Mouse (Mus musculus) fat pad, adult 2 months (tissue): ENCODE results near the gene Tmcc3.

Experiments used
- DNase-seq: peaks from one replicate; pipeline ENCODE4 v3.0.0-alpha.2; 2011; ENCODE audit warnings: low read depth, low spot score; ENCODE audit errors: extremely low read depth

Tmcc3 gene

DNA sequence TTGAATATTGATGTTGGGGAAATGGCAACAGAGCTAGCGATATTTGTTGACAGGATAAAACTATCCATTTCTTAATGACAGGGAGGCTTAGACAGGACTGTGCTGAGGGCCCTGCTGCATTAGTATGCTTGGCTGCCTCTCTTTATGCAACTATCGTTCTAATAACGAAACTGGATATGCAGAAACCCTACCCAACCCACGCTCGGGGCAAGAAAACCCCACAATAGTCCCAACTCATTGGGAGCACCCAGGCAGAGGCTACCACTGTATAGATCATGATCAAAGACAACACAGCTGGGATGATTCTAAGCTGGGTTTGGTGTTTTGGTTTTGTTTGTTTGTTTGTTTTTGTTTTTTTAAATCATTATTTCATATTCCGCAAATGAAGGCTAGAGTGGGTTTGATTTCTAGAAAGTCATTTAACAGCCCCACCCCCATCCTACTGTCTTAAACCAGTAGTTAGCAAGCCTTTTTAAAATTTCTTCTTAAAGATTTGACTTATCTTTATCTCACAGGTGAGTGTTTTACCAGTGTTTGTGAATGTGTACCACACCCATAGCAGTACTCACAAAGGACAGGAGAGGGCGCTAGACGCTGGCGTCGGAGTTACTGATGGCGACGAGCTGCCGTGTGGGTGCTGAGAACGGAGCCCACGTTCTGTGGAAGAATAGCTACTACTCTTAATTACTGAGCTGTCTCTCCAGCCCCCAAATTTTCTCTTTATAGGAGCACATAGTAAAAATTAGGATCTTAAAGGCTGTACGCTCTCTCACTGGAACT is 20.8 kb downstream of the Tmcc3 start:
- no peak for DNase-seq

DNA sequence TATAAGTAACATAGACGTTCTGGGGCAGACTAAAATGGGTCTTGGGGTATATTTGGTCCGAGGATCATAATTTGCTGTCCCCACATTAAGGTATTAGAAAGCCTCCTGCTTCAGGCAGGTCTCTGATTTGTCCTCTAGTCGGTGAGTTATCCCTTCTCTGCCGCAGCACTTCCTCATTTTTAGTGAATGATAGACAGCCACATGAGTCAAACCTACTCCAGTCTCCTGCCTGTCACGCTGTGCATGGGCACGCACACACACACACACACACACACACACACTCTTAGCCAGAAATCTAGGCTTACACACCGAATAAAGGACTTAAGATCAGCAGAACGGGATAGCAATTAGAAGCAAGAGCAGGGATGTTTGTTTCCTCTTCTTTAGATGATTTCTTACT is 21.6 kb downstream of the Tmcc3 start:
- DNase-seq, result no peak

DNA sequence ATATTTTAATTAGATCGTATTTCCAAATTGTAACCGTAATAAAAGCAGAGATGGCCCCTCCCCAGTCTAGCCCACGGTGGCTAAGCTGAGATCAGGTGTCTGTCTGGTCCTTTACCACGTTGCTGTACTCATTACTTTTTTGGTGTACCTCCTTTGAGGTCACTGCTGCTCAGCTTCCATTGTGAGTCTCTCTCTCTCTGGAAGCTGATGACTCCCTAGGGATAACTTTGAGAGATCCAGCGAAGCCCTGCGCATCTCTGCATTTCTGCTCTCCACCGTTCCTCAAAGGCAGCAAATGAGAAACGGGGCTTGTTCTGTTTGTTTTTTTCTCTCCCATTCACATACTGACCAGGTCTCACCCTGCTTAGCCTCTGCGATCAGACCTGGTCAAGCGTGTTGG is 23.3 kb downstream of the Tmcc3 start:
- no peak for DNase-seq

DNA sequence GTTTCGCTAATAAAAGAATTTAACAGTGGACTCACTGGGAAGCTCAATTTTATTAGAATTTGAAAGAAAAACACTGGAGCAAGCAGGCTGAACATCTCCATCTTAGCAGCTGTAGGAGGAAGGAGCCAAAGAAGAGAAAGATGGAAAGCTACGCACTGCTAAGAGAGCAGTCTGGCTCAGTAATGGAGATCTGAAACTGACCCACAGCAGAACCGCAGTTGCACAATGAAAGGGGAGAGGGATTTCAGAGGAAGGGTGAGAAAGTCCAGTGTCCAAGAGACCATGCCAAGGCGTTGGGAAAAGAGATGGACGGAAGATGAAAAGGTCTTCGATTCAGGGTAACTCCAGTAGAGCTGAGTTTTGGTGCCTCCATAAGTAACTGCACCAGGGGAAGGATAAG is 24.3 kb downstream of the Tmcc3 start:
- DNase-seq, result no peak

DNA sequence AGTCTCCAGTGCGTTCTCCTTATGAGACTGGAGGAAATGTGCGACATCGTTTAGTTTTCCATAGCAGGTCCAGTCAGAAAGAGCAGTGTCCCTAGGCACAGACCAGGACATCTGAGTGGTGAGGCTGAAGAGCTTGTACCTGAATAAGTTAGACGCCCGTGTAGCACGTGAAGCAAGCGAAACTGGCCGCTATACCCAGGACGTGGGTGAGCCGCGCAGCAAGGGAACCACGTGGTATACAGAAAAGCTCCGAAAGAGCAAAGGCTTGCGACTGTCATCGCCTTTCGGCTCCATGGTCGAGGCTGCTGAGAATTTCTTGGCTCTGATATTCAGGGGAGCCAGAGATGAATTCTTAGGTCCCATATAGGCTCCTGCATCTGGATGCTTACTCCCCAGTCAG is 29.8 kb downstream of the Tmcc3 start:
- no peak for DNase-seq

DNA sequence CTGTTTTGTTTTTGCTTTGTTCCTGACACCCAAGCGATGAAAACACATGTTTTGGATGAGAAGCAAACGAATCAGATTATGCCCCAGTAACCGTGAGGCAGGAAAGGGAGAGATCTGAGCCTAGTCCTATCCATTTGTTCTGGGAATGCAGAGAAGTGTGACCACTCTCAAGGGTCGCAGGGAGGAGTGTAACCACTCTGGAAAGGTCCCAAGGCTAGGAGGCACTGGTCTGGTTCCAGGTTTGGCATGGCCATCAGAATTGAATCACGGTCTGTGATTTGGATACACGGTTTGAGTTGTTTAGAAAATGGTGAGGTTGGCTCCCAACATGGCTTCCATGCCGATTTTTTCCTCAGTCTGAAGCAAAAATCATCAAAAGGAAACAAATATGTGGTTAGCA is 30.5 kb downstream of the Tmcc3 start:
- DNase-seq, result no peak

DNA sequence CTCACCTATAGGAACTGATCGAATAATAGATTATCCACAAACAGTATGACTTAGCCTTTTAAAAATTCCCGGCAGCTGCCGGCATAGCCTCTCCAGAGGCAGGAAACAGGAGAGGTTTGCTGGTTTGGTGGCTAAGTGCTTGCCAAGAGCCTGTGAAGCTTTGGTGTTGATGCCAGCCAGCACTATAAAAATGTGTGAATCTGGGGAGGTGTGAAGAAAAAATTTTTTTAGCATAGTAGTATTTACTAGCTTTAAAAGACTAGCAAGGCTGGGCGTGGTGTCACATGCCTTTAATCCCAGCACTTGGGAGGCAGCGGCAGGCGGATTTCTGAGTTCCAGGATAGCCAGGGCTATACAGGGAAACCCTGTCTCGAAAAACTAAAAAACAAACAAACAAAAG is 31.8 kb downstream of the Tmcc3 start:
- no peak for DNase-seq

DNA sequence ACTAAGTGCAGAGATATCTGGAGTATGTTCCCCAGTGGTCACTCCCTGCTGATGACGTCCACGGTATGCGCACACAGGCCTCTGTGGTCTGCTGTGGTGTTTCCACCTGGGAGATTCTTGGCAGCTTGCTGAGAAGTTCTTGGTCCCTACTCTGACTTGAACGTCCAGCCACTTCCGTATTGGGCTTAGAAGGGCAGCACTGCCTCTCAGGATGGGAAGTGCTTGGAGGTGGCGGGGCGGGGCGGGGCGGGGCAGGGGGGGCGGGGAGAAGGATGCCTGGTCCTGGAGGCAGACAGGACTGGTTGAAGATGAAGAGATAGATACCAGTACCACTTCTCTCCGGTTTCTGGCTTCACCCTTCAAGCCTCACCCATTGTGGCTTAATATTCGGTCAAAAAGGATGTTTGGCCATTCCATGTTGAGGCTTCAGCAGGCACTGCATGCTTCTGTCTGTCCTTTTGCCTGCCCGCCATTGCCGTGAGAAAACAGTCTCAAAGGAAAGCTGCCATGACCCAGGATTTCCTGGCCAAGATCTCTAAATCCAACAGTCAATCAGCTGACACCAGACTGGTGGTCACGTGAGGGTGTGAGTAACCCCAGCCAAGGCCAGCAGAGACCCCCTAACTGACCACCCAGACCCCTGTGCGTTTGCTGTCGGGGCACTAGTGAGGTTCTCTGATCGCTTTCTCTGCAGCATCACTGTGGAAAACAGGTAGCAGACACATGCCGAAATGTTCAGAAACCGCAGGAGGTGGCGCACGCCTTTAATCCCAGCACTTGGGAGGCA is 33.1 kb downstream of the Tmcc3 start:
- no peak for DNase-seq

DNA sequence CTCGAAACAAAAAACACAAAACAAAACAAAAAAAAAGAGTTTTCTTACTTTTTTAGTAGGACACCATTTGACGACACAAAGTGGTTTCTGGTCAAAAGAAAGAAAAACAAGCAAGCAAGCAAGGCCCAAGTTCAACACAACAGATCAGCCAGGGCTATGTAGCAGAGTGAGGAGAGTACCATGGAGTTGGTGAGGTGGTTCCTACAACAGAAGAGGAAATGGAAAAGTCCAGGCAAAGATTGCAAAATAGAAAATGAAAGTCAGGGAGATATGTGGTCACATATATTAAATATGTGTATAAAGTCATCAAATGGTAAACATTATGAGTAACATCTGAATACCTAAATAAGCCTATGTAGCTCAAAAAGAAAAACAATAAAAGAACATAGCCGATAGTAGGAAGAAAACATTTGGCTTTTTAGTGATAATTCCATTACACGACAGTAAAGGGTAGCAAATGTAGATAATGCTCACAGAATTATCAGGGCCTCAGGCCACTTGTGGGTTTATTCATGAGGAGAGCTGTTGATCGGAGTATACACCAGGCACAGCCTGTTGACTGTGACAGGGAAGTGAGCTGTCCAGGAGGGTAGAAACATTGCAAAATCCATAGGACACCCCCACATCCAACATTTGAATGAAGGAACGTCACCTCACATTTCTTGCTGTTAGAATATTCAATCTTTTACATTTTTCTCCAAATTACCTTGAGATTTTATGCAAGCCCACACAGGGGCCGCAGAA is 33.9 kb downstream of the Tmcc3 start:
- no peak for DNase-seq

DNA sequence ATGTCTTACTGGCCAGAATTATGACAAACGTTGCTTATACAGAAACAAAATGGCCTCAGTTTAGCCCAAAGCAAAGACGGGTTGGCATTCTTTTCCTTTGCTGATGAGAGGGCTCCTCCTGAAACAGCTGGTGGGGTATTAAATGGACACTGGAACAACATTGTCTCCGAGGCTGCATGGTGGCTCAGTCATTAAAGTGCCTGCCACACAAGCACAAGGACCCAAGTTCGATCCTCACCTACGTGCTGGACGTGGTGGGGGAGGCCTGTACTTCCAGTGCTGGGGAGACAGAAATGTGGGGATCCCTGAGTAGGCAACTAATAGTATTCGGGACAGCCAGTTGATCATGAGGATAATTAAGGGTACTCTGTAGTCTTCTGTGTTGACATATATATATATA is 34.8 kb downstream of the Tmcc3 start:
- no peak for DNase-seq

DNA sequence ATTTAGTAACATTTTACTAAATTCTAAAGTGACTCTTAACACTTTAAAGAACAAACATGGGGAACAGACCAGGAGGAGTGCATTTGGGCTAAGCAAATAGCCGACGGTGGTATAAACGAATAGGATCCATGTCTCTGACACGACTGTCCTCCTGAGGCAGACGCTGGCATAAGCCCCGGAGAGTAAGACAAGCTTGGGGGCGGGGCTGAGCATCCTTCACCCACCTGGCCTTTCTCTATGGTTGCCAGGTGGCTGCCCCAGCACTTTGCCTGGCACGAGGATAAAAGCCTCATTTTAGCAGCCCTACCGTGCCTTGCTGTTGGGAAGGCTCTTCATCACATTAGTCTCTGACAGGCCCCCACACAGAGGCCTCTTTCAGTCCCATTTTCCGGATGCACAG is 35.5 kb downstream of the Tmcc3 start:
- DNase-seq, result no peak

DNA sequence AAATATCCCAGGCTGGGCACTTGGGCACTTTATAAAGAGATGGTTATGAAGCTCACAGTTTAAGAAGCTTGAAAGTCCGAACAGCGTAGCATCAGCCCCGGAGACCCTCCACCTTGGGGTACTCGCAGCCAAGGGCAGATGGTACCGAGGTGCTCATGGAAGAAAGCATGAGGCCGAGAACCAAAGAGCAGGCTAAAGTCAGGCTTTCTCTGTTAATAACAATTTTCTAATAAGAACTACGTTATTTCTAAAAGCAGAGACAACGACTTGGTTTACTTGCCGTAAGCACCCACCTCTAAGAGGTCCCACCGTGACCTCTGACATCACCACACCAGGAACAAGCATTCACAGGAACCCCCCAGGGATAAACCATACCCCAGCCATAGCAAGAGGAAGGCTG is 36.2 kb downstream of the Tmcc3 start:
- DNase-seq, result no peak

DNA sequence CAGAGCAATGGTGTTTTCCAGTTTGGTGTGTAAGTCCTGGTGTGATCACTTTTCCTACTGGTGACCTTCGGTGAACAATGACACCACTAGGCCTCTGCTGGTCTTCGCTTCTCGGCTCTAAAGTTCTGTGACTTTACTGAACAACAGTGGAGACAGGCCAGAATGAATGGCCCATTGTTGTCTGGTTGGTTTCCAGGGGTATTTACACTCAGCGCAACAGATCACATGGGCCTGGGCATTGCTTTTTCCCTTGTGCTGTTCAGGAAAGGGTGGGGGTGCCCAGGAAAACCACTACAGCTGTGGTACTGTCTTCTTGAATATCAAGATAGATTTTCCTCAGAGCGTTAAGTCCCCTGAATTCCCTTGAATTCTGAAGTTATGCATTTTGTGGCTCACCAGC is 38.5 kb downstream of the Tmcc3 start:
- DNase-seq, result no peak

DNA sequence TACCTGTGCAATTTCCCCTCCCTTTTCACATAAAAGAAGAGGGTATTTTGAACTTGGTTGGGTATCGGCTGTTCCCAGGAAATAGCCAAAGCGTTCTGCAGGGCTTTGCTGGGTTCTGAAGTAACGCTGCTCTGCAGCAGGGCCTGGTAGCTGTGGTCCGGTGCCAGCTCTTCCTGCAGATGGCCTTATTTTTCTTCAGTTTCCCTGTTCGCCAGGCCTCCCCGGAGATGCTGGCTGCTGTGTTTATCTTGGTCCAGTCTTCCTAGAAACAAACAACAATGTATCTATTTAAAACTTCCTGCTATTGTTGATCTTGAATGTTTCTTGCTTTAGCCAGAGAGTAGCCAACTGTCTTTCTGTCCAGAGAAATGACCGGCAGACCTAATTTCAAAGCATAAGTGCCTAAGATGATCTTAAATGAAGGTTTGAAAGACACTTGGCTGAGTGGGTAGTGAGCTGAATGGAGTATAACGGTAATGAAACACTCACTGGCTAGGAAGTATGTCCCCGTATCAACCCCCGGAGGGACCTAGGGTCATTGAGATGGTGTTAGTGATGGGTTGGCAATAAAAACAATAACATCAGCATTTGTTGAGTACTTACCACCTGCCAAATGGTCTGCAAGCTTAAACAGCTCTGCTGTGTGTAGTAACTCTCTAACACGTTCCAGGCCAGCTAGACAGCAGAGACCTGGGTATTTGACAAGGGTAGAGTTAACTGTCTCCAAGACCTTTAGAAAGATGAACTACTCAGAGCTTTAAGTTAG is 39.3 kb downstream of the Tmcc3 start:
- DNase-seq, result no peak

DNA sequence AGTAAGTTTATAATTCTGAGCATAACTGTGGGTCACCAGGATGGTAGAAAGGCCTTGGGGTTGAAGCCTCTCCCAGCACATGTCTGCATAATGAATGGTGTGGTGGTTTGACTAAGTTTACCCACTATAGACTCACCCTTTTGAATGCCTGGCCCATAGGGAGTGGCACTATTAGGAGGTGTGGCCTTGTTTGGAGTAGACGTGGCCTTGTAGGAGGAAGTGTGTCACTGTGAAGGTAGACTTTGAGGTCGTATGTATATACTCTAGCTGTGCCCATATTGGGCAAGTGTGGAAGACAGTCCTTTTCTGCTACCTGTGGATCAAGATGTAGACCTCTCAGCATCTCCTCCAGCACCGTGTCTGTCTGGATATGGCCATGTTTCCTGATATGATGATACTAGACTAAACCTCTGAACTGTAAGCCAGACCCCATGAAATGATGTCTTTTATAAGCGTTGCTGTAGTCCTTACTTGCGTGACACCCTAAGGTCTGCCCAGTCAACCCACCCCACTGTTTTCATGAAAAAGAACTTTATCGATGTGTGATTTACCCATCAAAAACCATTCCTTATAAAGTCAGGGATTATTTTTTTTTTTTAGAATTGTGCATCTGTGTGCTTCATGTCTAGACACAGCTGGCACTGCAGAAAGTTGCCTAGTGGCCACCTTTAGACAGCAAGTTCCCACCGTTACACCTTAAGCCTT is 40.6 kb downstream of the Tmcc3 start:
- no peak for DNase-seq

DNA sequence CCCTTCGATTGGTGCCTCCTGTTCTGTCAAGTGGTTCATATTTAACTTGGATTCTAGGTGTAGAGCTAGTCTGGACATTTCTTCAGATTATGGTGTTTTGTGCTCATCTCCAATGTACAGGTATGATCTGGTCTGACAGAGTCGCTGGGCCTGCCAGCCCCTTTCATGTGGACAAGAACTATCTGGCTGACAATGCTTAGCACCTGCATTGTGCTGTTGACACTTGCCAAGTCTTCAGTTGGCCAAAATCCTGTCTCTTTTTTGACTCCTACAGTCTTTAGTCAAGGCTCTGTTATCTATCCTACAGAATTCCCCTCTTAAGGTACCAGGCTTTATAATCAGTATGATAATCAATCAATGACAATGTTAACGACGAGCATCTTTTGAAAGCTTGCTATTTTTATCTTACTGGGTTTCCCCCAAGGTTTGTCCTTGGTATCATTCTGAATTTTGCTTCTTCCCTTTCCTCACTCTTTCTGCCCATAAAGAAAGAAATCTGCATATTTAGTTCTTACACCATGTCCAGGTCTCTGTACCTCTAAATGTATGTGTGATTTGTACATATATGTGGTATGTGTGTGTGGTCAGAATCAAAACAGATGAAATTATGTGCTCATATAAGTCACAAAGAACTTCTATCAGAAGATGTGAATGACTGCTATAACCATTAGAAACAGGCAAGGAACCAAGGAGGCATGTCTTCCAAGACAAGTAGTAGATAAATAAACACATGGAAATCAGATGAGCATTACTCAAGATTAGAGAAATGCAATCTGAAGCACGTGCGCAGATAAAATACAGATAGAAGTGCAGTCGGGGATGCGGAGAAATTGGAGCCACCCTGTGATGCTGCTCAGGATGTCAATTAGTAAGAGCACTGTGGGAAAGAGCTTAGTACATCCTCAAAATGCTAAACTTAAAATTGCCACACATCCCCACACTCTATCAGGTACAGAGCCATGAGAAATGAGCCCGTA is 41.4 kb downstream of the Tmcc3 start:
- no peak for DNase-seq

DNA sequence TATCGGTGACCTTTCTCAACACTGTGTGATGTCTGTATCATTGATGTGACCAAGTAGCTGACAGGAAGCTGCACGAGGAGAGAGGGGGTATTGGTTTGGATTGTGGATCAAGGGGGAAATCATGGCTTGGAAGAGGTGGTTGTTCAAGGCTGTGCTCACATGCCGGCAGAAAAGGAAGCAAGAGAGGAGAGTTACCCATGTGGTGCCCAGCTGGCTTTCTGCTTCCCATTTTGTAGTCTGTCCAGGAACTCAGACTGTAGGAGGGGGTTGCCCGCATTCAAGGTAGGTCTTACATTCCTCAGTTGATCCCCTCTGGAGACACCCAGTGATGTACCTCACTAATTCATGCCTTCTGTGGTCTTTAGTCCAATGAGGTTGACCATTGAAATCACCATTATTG is 42.3 kb downstream of the Tmcc3 start:
- no peak for DNase-seq

DNA sequence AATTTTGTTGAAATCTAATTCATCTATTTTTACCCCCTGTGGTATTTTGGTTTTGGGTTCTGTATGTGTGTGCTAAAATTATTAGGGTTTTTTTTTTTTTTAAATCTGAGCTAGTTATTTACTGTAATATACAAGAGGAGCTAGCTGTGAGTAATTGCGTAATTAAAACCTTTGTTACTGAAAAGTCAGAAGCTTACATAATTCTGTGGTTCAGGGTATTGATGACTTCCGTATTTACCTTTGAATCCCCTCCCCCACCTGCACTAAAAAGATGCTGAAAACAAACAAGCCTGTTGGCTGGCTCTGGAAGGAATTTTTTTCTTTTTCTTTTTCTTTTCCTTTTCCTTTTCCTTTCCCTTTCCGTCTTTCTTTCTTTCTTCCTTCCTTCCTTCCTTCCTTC is 42.7 kb downstream of the Tmcc3 start:
- no peak for DNase-seq

DNA sequence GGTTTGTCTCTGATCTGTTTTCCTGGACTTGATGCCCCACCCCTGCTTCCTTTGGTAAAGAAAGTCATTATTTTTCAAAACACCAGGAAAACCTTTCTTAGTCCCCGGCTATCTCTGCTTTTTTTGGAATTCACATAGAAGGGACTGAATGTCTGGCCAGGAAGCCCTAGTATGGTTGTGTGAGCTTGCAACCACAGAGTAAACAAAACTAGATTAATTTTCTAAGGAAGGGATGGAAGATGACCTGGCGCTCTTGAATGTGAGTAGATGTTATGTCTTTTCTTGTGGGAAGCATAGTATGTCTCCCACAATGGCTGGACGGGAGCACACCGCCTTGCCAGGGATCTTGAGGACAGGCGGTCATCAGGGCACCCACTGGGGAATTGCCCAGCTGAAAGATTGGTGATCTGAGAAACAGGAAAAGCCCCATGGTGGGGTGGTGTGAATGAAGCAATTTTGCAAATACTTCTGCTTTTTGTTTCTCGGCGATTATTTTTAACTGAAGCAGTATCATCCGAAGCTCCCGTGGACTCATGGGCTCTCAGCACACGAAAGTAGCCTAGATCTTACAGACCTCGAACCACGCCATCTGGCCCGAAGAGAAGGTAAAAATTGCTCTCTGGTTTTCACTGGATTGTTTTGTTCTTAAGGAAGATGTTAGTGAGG is 44.9 kb downstream of the Tmcc3 start:
- DNase-seq, result no peak
